Mouse (Mus musculus) forebrain, embryonic 15.5 days (tissue): ENCODE data around the gene Wfdc15b. TPM values are rescaled to one million over a fixed set of nuclear protein-coding genes. Genes with fewer than 3 reads are reported as not detected.
"Not testable (repeated sequence)": the region's sequence is repeated elsewhere in the genome, so short reads cannot be mapped to it uniquely, and the experiment has no call there.

ENCODE experiments used
- ATAC-seq: fragments of 200-750 bp; cut with Nextera tagmentation; replicated peaks from 2 replicates; pipeline ENCODE4 v1.8.0; 2017; ENCODE audit warnings: mild to moderate bottlenecking, moderate TSS enrichment, moderate library complexity
- H3K27ac ChIP-seq: fragments of 300-500 bp; sonication (generic); replicated peaks from 2 replicates; pipeline ENCODE4 v1.5.1; 2015; ENCODE audit warnings: mild to moderate bottlenecking, inconsistent platforms
- H3K27me3 ChIP-seq: fragments of 300-500 bp; sonication (generic); 2 replicates; pipeline ENCODE4 v1.6.1; 2015; ENCODE audit warnings: inconsistent platforms
- H3K36me3 ChIP-seq: fragments of 300-500 bp; sonication (generic); 2 replicates; pipeline ENCODE4 v1.6.1; 2015; ENCODE audit warnings: mild to moderate bottlenecking, inconsistent platforms
- H3K4me1 ChIP-seq: fragments of 300-500 bp; sonication (generic); 2 replicates; pipeline ENCODE4 v1.6.1; 2015; ENCODE audit warnings: inconsistent platforms
- H3K4me2 ChIP-seq: fragments of 300-500 bp; sonication (generic); replicated peaks from 2 replicates; pipeline ENCODE4 v1.6.1; 2015; ENCODE audit warnings: mild to moderate bottlenecking, inconsistent platforms
- H3K4me3 ChIP-seq: fragments of 300-500 bp; sonication (generic); 2 replicates; pipeline ENCODE4 v1.5.1; 2015; ENCODE audit warnings: mild to moderate bottlenecking, inconsistent platforms
- H3K9ac ChIP-seq: fragments of 300-500 bp; sonication (generic); replicated peaks from 2 replicates; pipeline ENCODE4 v1.6.1; 2015; ENCODE audit warnings: mild to moderate bottlenecking, inconsistent platforms
- H3K9me3 ChIP-seq: fragments of 300-500 bp; sonication (generic); 2 replicates; pipeline ENCODE4 v1.6.1; 2016; ENCODE audit warnings: inconsistent platforms
- WGBS: fragments of 180-500 bp; shearing (Covaris S2); methylation state at CpG from one replicate; pipeline ENCODE4 v1.1.7; 2015; ENCODE audit warnings: mixed read lengths; 5-methylcytosine and 5-hydroxymethylcytosine counted together
- polyA plus RNA-seq: library from polyadenylated mRNA; unstranded; fragments of >200 nt; fragmentation: Nextera tagmentation; extraction: Ambion mirVana; gene quantifications from 2 replicates; pipeline ENCODE4 v1.2.1, GENCODE M21; 2015

Gene Wfdc15b
- not detected in 2 replicates for polyA plus RNA-seq

- no peak within 1 kb of the TSS for H3K27ac ChIP-seq
- 86% methylated on average over 11 of the region's 11 CpGs for WGBS
- H3K4me2 ChIP-seq, result no peak within 1 kb of the TSS
- H3K9ac ChIP-seq, result no peak within 1 kb of the TSS
- no peaks in the 10 kb centered on the region for H3K4me1 ChIP-seq
- no peaks in the 10 kb centered on the region for H3K27me3 ChIP-seq
- no peaks in the 10 kb centered on the region for H3K36me3 ChIP-seq
- H3K9me3 ChIP-seq, result no peaks in the 10 kb centered on the region
- H3K4me3 ChIP-seq, result no peak within 1 kb of the TSS
- ATAC-seq, result no peak
Observed at GRCm38 (mm10) chr2:164221522-164221921, at the start of gene Wfdc15b. Wfdc15b (minus strand) TSS chr2:164221660.

- not testable (repeated sequence) for H3K4me2 ChIP-seq, H3K9ac ChIP-seq, H3K4me3 ChIP-seq, H3K4me1 ChIP-seq, H3K27ac ChIP-seq, H3K36me3 ChIP-seq, H3K27me3 ChIP-seq, H3K9me3 ChIP-seq, ATAC-seq
- 88% methylated on average over 1 of the region's 1 CpGs for WGBS
Observed at GRCm38 (mm10) chr2:164256540-164256939, 35.1 kb upstream of the Wfdc15b start, which contains the start of gene Svs3b. Svs3b (minus strand) TSS chr2:164256640.

- H3K27ac ChIP-seq, result no peak within 1 kb of the TSS
- H3K4me3 ChIP-seq, result no peak within 1 kb of the TSS
- H3K4me1 ChIP-seq, result no peaks in the 10 kb centered on the region
- H3K9ac ChIP-seq, result no peak within 1 kb of the TSS
- WGBS, result 89% methylated on average over 3 of the region's 3 CpGs
- no peaks in the 10 kb centered on the region for H3K36me3 ChIP-seq
- no peaks in the 10 kb centered on the region for H3K27me3 ChIP-seq
- no peak for ATAC-seq
- no peaks in the 10 kb centered on the region for H3K9me3 ChIP-seq
- no peak within 1 kb of the TSS for H3K4me2 ChIP-seq
Observed at GRCm38 (mm10) chr2:164238366-164238765, 16.9 kb upstream of the Wfdc15b start, which contains the start of gene Svs2. Svs2 (minus strand) TSS chr2:164238466.

- 92% methylated on average over 8 of the region's 8 CpGs for WGBS
- ATAC-seq, result no peak
- H3K36me3 ChIP-seq, result no peaks in the 10 kb centered on the region
- H3K4me3 ChIP-seq, result no peak overlapping the region
- no peak overlapping the region for H3K4me2 ChIP-seq
- H3K9ac ChIP-seq, result no peak overlapping the region
- H3K27ac ChIP-seq, result no peak overlapping the region
- no peaks in the 10 kb centered on the region for H3K4me1 ChIP-seq
- no peaks in the 10 kb centered on the region for H3K9me3 ChIP-seq
- H3K27me3 ChIP-seq, result no peaks in the 10 kb centered on the region
Observed at GRCm38 (mm10) chr2:164232671-164233070, 11.2 kb upstream of the Wfdc15b start.

GRCm38 (mm10) chr2:164228361-164229070 lies 7.1 kb upstream of the Wfdc15b start:
- Histone ChIP-seq H3K27me3 (no peaks in the 10 kb centered on the region), H3K9me3 (no peaks in the 10 kb centered on the region), H3K27ac (no peak overlapping the region), H3K36me3 (no peaks in the 10 kb centered on the region), H3K4me2 (no peak overlapping the region), H3K4me1 (no peaks in the 10 kb centered on the region), H3K9ac (no peak overlapping the region), H3K4me3 (no peak overlapping the region)
- no peak for ATAC-seq
- WGBS, result 88% methylated on average over 8 of the region's 8 CpGs

GRCm38 (mm10) chr2:164219295-164219694 lies 2.2 kb downstream of the Wfdc15b start:
- Histone ChIP-seq H3K27me3 (no peaks in the 10 kb centered on the region), H3K4me3 (no peak overlapping the region), H3K4me2 (no peak overlapping the region), H3K36me3 (no peaks in the 10 kb centered on the region), H3K9ac (no peak overlapping the region), H3K27ac (no peak overlapping the region), H3K9me3 (no peaks in the 10 kb centered on the region), H3K4me1 (no peaks in the 10 kb centered on the region)
- 89% methylated on average over 9 of the region's 9 CpGs for WGBS
- ATAC-seq, result no peak

GRCm38 (mm10) chr2:164212711-164213110 lies 8.7 kb downstream of the Wfdc15b start:
- Histone ChIP-seq H3K4me2 (no peak overlapping the region), H3K9ac (no peak overlapping the region), H3K27ac (no peak overlapping the region), H3K4me3 (no peak overlapping the region), H3K9me3 (no peaks in the 10 kb centered on the region), H3K4me1 (no peaks in the 10 kb centered on the region), H3K27me3 (no peaks in the 10 kb centered on the region), H3K36me3 (no peaks in the 10 kb centered on the region)
- no peak for ATAC-seq
- 85% methylated on average over 5 of the region's 5 CpGs for WGBS

- Histone ChIP-seq H3K4me1 (no peaks in the 10 kb centered on the region), H3K4me3 (no peak overlapping the region), H3K27me3 (no peaks in the 10 kb centered on the region), H3K9ac (no peak overlapping the region), H3K36me3 (no peaks in the 10 kb centered on the region), H3K9me3 (no peaks in the 10 kb centered on the region), H3K4me2 (no peak overlapping the region), H3K27ac (no peak overlapping the region)
- WGBS, result 87% methylated on average over 4 of the region's 4 CpGs
- ATAC-seq, result no peak
Observed at GRCm38 (mm10) chr2:164210892-164211291, 10.6 kb downstream of the Wfdc15b start.

GRCm38 (mm10) chr2:164206676-164207075 lies 14.8 kb downstream of the Wfdc15b start:
- Histone ChIP-seq H3K4me3 (no peak overlapping the region), H3K27ac (no peak overlapping the region), H3K27me3 (no peaks in the 10 kb centered on the region), H3K9ac (no peak overlapping the region), H3K9me3 (no peaks in the 10 kb centered on the region), H3K4me2 (no peak overlapping the region), H3K36me3 (no peaks in the 10 kb centered on the region), H3K4me1 (no peaks in the 10 kb centered on the region)
- 76% methylated on average over 4 of the region's 4 CpGs for WGBS
- ATAC-seq, result no peak

GRCm38 (mm10) chr2:164206011-164206410 lies 15.4 kb downstream of the Wfdc15b start:
- not testable (repeated sequence) for H3K9me3 ChIP-seq, H3K4me3 ChIP-seq, H3K9ac ChIP-seq, H3K27ac ChIP-seq, H3K4me1 ChIP-seq, H3K36me3 ChIP-seq, ATAC-seq, H3K27me3 ChIP-seq, H3K4me2 ChIP-seq
- 88% methylated on average over 10 of the region's 10 CpGs for WGBS

GRCm38 (mm10) chr2:164199626-164200327 lies 21.7 kb downstream of the Wfdc15b start, which contains the start of gene Wfdc15a:
Wfdc15a (minus strand) TSS chr2:164200130.
- no peak for ATAC-seq
- Histone ChIP-seq H3K4me3 (no peak within 1 kb of the TSS), H3K4me2 (no peak within 1 kb of the TSS), H3K27me3 (no peaks in the 10 kb centered on the region), H3K9ac (no peak within 1 kb of the TSS), H3K36me3 (no peaks in the 10 kb centered on the region), H3K4me1 (no peaks in the 10 kb centered on the region), H3K9me3 (no peaks in the 10 kb centered on the region), H3K27ac (no peak within 1 kb of the TSS)
- 86% methylated on average over 20 of the region's 20 CpGs for WGBS

- Histone ChIP-seq H3K4me3 (no peak overlapping the region), H3K27ac (no peak overlapping the region), H3K4me1 (no peaks in the 10 kb centered on the region), H3K4me2 (no peak overlapping the region), H3K9ac (no peak overlapping the region), H3K9me3 (no peaks in the 10 kb centered on the region), H3K36me3 (no peaks in the 10 kb centered on the region), H3K27me3 (no peaks in the 10 kb centered on the region)
- no peak for ATAC-seq
- WGBS, result 82% methylated on average over 5 of the region's 5 CpGs
Observed at GRCm38 (mm10) chr2:164196700-164196990, 24.8 kb downstream of the Wfdc15b start.
